Mouse (Mus musculus): ENCODE data around the gene 1500009L16Rik.

Gene 1500009L16Rik

DNA sequence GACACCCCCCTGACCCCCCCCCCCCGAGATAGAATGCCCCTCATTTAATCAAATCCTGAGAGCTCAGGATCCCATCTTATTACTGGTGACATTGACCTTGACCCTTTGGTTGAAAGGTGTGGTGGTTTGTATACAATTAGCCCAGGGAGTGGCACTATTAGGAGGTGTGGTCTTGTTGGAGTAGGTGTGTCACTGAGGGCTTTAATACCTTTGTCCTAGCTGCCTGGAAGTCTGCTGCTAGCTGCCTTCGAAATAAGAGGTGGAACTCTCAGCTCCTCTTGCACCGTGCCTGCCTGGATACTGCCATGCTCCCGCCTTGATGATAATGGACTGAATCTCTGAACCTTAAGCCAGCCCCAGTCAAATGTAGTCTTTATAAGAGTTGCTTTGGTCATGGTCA lies 41.2 kb downstream of the 1500009L16Rik start:
- no peak for DNase-seq

DNA sequence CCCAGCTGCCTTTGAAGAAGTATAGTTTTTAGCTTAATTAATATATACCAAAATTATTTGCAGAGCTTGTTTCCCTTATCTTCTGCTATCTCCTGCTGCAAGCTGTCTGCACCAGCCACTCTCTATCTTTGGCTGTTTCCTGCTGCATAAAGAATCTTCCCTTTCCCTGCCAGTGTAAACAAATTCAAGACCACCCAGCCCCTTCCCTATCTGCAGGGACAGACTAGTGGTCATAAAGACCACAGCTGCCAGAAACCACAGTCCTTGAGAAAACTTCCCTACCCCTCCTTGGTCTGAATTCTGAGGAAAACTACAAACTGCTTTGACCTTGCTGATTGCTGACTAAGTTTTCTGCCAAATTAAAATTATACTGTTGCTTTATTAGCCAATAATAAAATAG lies 44.2 kb downstream of the 1500009L16Rik start:
- DNase-seq, result no peak

DNA sequence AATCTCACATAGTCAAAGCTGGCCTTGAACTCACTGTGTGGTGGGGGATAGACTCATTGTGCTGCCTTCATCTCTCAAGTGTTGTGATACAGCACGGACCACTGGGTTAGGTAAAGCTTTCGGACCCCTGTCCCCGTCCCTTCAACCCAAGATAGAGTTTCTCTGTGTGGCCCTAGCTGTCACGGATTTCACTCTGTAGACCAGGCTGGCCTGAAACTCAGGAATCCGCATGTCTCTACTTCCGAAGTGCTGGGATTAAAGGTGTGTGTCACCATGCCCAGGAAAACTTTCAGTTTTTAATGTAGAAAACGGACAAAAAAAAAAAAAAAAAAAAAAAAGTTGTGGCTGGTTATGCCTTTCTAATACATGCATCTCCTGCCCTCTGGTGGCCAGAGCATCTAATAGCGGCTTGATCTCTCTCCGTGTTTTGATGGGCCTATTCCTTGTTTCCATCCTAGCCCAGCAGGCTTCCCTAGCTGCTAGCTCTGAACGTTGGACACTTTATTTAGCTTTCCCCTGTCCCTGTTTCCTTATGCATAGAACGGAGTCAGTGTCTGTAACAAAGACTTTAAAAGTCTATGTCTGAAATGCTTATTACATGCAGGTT lies 53.7 kb downstream of the 1500009L16Rik start:
- DNase-seq, result peak in 1 of 2 experiments; percentile 35

DNA sequence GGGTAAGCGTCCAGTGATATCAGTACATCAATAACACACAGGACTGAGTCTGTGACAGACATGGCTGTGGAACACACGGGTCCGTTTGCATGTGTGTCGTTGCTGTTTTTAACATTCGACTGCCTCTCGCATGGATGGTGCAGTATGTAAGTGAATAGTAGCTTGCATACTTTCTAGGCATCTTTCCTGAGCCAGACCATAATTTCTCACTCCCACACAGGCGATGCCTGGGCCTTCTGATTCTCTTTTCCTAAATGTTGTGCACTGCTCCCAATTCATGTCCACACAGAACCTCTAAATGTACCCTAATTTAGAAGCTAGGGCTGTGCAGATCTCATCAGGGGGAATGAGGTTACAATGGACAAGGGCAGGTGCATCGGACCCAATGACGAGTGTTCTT lies 54.6 kb downstream of the 1500009L16Rik start:
- no peak for DNase-seq

DNA sequence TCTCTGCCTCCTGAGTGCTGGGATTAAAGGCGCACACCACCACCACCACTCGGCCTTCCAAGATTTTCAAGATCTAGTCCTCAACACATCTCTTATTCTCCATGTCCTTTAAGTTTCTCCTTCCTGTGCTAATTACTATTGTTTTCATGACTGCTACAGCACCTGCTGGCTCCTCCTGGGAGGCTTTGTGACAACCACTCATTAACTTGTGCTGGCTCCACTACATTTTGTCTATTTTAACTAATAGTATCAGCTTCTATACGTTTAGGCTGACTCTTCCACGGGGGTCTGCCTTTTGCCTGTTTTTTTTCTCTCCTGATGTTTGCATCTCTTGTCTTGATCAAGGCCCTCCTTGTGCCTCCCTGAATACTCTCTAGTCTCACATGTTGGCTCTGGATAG lies 59.2 kb downstream of the 1500009L16Rik start:
- no peak for DNase-seq

DNA sequence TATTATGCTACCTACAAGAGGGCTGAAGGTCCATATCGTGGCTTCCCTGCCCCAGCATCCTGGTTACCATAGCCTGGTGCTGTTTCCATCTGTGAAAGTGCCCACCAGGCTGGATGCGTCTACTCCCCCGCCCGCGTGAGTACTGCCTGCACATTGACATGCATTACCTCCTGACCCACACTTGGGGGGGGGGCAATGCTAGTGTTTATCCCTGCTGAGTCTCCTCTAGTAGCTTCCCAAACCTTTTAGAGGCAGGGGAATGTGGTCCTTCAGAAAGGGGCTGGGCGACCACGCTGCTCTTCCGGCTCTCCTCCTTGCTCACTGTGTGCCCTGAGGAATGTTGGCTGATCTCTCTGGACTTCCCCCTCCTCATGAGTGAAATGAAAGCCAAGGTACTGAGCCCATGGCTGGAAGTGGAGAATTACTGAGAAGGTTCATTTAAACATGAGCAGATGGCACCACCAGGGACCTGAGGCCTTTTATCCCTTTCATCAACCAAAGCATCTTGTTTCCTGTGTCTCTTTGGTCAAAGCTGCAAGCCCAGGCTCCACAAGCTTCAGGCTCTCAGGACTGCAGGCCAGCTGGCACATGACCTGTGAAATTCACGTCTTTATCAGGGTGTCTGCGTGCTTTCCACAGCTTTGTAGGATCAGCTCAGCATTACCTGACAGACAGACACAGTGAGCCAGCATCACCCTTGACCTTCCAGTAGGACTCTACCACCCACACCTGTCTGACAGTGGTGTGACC lies 59.9 kb downstream of the 1500009L16Rik start:
- no peak for DNase-seq

DNA sequence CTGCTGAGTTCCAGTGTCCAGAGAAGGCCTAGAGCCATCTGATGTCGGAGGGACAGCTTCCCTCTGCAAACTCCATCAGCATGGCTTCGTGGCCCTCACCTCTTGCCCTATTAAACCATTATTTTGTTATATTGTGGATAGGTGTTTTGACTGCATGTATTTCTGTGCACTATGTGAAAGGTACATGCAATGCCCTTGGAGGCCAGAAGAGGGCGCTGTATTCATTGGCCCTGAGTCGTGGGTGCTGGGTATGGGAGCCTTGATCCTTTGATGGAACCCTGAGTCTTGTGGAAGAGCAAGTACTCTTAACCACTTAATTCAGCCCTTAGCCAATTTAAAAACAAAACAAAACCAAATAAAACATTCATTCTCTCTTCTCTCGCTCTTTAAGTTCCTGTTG lies 62.3 kb downstream of the 1500009L16Rik start:
- DNase-seq, result no peak

DNA sequence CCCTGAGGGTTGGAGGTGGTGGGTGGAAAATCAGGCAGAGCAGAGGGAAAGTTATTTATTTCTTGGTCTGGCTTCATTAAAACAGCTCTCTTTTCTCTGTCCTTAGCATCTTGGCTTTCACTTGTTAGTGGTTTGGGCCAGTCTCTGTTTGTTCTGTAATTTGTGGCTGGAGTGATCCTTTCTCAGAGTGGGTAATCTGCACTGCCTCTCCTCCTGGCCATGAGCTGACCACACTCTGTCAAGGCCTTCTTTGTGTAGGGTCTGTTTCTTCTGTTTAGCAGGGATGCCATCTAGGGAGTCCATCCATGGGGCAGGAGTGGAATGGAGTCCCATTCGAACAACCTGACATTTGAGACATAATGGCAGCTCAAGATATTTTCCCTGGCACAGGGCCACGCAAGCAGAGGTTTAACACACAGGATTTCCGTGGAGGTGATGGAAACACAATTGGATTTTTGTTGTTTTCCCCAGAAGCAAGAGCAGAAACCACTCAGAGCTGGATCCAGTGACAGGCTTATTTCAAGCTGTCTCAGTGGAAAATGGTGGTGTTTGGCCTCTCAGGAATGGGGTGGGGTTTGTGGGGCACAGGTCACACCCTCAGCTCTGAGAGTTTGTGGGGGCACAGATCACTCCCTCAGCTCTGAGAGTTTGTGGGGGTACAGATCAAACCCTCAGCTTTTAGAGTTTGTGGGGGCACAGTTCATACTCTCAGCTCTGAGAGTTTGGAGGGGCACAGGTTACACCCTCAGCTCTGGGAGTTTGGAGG lies 63.1 kb downstream of the 1500009L16Rik start:
- no peak for DNase-seq

DNA sequence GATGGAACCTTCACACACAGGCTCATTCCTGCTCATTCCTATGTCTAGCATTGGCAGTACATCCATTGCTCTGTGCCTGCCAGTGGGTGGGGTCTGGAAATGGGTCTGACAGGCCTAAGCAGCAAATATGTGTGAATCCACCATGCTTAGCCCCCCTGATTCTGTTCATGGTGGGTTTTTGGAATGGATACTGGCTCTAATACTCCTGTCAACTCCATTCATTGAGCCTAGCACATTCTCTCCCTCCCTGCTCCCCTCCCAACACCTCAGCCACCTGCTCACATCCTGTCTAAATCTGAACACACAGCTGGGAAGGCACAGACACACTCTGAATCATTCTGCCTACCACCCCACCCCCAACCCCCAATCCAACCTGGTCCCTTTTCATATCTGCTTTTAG lies 72.4 kb downstream of the 1500009L16Rik start:
- no peak for DNase-seq

DNA sequence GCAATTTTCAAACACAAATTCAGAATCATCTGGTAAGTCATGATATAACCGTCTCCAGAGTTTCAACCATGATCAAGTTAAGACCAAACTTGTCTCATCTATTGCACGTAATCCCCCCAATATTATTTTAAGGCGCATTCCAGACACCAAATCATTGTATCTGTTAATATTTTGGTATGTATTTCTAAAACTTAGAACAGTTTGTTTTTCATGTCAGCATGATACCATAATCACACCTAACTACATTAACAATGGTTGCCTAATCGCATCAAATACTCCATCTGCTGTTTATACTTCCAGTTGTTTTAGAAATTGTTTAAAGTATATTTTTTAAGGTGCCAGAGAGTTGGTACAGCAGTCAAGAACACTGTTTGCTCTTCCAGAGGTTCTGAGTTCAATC lies 72.8 kb downstream of the 1500009L16Rik start:
- no peak for DNase-seq

DNA sequence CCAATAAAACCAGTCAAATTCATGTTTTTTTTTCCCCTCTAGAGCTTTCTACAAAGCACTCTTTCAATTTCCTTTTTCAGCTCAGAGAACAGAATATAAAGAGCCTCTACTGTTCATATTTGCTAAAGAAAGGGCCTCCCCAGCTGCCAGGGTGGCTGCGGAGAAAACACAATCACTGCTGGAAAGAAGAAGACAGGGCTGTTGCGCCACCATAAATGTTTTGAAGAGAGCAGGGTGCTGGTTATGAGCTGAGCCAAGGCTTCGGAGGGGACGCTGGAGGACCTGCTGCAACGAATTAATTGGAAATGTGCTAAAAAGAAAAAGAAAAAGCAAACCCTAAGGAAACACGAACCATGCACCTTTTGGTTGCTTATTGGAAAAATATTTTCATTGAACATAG lies 81.4 kb downstream of the 1500009L16Rik start:
- DNase-seq, result no peak

DNA sequence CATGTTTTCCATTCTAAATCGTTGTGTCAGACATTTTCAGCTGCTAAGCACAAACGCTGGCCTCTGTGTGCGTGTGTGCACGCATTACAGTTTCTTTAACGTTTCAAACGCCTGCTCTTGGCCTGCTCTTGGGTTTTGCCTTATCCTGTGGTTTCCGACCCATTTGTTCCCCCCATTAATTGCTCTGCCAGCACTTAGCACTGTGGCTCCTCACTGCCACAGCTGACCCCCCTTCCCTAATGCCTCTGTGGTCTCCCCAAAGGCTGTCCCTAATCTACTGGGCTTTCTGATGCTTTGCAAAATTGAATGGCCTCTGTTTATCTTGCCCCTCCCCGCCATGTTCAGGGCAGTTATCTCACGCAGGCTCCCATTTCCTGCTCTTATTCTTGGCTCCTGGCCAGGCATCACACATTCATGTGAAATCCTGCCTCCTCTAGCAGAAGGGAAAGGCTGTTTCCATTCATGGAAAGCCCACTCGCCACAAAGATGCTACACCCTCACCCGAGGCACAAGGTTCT lies 82.6 kb downstream of the 1500009L16Rik start:
- DNase-seq, result no peak

DNA sequence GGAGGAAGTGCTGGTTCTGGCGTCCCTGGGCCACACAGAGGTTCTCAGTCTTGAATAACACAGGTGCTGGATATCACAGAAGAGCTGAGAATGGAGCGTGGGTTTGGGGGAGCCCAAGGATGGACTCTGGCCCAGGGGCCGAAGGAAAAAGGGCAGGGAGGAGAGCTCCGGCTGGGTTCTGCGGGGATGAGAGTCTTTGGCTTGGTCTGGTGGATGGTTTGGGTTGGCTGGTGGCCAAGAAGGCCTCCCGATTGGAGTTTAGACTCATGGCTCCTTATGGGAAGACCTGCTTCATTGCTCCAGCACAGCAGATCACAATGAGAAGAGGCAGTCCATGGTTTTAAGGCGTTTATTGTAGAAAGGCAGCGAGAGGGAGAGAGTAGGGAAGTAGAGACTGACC lies 84.6 kb downstream of the 1500009L16Rik start:
- no peak for DNase-seq
